Mouse (Mus musculus): ENCODE data around the gene Epha7. TPM values are rescaled to one million over a fixed set of nuclear protein-coding genes. Genes with fewer than 3 reads are reported as not detected.
A peak's percentile ranks its signal among the peaks of the same experiment; 100 is the strongest.

Epha7 gene
- total RNA-seq (2021): 10 to 100 TPM; 71.6 to 73.5 TPM
- long read RNA-seq, experiment 1, full-length matches to known transcripts: 80 of 103 reads
- long read RNA-seq, experiment 1, partial matches to known transcripts: 8 of 103 reads
- long read RNA-seq, experiment 1, other reads (novel, unspliced or antisense): 15 of 103 reads
- long read RNA-seq, experiment 2, full-length matches to known transcripts: 33 of 46 reads
- long read RNA-seq, experiment 2, partial matches to known transcripts: 4 of 46 reads
- long read RNA-seq, experiment 2, other reads (novel, unspliced or antisense): 9 of 46 reads

GRCm38 (mm10) chr4:28812691-28813289 is at the start of gene Epha7:
Epha7 (plus strand) TSS chr4:28813131.
- intact Hi-C loops (cut with DNase I): loop anchor here (5.0 to 10.0 kb wide), 3 partner anchors 122 to 1878 kb away; no protein-coding TSS in a partner anchor
- DNase-seq (ENCODE audit: low spot score in 2 of 2): peak; percentile 95

- intact Hi-C loops (cut with DNase I): no loop called here
Measured at GRCm38 (mm10) chr4:28783961-28784360, 29.0 kb upstream of the Epha7 start.

DNA sequence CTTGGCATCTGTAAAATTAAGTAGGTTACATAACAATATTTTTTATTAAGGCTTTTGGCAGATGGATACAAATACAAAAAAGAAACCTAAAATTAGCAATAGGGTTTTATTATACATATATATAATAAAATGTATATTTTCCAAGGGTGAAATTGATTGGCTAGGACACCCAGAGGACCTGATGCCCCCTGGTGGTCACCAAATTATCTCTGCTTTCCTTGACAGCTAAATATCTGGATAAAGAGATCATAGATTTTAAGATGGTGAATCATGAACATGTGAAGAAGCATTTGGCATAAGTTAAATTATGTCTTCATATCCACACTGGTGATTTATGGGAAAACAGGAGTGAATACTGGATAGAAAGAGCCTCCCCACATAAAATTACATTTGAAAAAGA is 4.1 kb upstream of the Epha7 start:
- intact Hi-C loops (cut with DNase I): no loop called here
- peak; percentile 46 to 48 for DNase-seq (ENCODE audit: low spot score in 2 of 2)

More at GRCm38 (mm10) chr4:28783961-28784360, 29.0 kb upstream of the Epha7 start:
- DNase-seq (ENCODE audit: low spot score in 2 of 2): no peak

DNA sequence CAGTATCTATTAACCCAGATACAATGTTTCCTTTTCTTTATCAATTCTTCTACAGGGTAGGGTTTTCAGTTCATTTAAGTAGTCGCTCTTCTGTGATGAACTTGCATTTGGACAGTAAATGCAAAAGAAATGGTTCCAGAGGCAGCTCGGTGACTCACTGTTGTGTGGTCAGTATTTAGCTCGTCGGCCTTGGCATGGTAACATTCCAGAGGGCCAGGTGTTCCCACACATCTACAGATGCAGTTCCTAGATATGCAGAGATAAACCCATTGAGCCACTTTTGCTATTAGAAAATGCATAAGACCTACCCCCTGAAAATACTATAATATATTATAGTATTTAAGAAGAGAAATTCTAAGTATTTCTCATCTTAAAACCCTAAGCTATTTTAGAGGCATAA is 3.2 kb upstream of the Epha7 start:
- intact Hi-C loops (cut with DNase I): loop anchor here (5.0 to 10.0 kb wide), 3 partner anchors 125 to 1875 kb away; no protein-coding TSS in a partner anchor
- DNase-seq (ENCODE audit: low spot score in 2 of 2): no peak

- intact Hi-C loops (cut with DNase I): loop anchor here (5.0 to 10.0 kb wide), 3 partner anchors 121 to 1879 kb away; no protein-coding TSS in a partner anchor
- peak; percentile 24 to 45 for DNase-seq (ENCODE audit: low spot score in 2 of 2)
Measured at GRCm38 (mm10) chr4:28813551-28814475, 882 bp downstream of the Epha7 start.

- intact Hi-C loops (cut with DNase I): loop anchor here (5.0 to 10.0 kb wide), 3 partner anchors 120 to 1880 kb away; no protein-coding TSS in a partner anchor
- DNase-seq (ENCODE audit: low spot score in 2 of 2): no peak
Measured at GRCm38 (mm10) chr4:28814476-28814815, 1.5 kb downstream of the Epha7 start.

DNA sequence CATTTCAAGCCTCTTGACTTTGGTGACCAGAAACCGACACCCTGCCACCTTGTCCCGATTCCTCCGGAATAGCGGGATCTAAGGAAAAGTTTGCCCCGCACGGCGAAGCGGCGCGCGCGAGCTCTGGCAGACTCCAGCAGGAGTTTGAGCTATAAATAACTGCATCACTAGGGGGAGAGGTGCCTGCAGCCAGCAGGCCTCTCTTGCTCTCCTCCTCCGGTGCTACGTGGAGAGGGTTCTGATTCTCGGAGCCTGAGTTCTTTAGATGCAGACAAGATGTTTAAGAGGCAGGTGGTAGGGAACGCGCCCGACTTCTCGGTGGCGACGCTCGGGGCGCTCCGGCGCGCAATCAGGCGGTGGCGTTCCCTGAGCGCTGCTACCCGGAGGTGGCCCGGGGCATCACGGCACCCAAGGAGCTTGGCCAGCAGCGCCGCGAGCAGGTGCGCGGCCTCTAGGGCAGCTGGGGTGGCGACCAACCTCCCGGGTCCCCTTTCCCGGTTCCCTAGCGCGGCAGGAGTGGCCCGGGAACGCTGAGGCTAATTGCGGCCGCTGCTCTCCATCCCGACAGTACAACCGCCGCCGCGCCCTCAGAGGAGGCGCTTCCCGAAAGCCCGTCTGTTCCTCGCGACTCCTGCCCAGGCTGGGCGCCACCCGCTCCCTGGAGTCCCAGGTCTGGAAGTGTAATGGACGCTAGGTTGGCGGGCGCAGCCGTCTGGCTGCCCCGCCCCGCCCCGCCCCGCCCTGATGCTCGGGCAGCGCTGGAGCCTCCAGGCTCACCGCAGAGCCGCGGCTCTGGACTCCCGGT is 2.1 kb downstream of the Epha7 start:
- peak; percentile 51 to 65 for DNase-seq (ENCODE audit: low spot score in 2 of 2)
- intact Hi-C loops (cut with DNase I): loop anchor here (5.0 to 10.0 kb wide), 3 partner anchors 120 to 1880 kb away; no protein-coding TSS in a partner anchor

GRCm38 (mm10) chr4:28815621-28815920 is 2.6 kb downstream of the Epha7 start:
- no peak for DNase-seq (ENCODE audit: low spot score in 2 of 2)
- intact Hi-C loops (cut with DNase I): loop anchor here (10.0 kb wide), 2 partner anchors 119 to 1881 kb away; no protein-coding TSS in a partner anchor

DNA sequence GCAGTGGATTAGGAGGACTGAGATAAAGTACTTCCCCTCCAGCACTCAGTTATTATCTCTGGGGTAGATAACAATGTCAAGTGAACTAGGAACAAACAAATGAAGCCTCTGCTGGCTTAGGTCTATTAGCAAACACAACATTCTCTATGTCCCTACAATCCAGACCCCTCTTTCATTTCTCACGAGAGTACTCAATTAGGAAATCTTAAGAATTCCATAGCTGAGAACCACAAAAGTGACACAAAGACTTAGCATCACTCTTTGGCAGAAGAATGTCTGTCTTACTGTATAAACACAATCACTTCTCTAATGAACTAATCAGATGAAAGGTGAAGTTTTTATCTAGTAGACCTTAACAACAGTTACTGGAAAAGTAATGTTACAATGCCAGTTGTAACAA is 10.7 kb downstream of the Epha7 start:
- no peak for DNase-seq (ENCODE audit: low spot score in 2 of 2)
- intact Hi-C loops (cut with DNase I): no loop called here

DNA sequence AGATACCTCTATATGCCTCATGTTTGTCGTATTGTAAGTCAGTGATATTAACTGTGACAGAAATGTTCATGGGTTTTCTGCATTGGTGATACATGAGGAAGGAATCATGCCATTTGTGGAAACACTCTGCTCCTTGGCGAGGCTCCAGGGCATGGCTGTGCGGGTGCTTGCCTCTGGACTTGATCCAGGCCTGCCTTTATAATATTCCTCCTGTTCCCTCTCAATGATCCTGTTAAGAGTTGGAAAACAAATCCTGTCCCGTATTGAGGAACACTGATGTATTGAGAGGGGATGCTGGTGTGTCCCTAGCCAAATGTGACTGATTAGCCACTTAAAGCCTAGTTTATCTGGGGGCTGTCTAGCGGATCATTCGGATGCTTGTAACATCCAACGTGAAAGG is 11.7 kb downstream of the Epha7 start:
- intact Hi-C loops (cut with DNase I): no loop called here
- peak in 1 of 2 experiments; percentile 18 for DNase-seq (ENCODE audit: low spot score in 2 of 2)

- DNase-seq (ENCODE audit: low spot score in 2 of 2): no peak
- intact Hi-C loops (cut with DNase I): no loop called here
Measured at GRCm38 (mm10) chr4:28837669-28838068, 24.7 kb downstream of the Epha7 start.

DNA sequence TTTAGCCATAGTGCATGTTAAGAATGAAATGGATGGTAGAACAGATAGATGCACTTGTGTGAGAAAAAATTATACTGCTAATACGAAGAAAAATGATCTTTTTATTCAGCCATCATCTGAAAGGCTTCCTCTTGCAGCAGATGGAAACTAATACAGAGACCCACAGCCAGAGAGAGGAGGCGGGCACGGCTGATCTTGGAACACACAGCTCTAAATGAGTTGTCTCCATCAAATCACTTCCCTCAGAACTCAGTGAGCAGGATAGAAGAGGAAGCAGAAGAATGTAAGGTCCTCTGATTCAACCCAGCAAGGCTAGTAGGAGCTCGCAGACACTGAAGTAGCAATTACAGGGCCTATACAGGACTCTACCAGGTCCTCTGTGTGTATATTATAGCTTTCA is 33.4 kb downstream of the Epha7 start:
- intact Hi-C loops (cut with DNase I): no loop called here
- no peak for DNase-seq (ENCODE audit: low spot score in 2 of 2)

GRCm38 (mm10) chr4:28850388-28850787 is 37.5 kb downstream of the Epha7 start:
- intact Hi-C loops (cut with DNase I): no loop called here
- DNase-seq (ENCODE audit: low spot score in 2 of 2): no peak

DNA sequence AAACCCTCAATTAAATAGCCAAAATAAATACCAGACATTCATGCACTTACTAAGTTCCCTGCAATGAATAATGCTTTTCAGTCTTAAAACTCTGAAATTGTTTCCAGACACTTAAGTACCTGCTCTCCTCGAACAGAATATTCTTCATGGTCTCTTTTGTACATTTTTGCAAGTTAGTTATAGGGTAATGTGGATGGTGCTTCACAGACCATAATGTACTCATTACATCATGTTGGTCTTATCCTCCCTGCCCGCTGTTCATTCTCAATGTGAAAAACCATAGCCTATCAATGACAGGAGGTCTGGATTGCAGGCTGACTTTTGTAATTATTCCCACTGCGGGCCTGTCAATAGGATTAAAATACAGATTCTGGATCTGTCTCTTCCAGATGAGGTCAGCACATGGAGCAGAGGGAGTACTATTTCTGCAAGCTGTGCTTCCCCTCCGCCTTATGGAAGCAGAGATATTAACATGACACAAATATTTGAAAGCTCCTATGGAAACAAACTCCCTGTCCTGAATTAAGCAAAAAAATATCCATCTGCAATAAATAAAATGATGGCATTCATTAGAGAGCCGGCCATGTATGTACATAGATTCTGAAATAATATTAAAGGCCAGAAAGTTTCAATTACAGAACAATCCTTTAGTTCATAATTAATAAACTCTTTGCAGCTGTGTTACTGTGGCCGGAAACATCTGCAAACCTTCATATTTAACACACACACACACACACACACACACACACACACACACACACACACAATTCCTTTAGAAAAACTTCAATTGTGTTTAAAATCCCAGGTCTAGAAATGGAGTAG is 50.1 kb downstream of the Epha7 start:
- intact Hi-C loops (cut with DNase I): no loop called here
- DNase-seq (ENCODE audit: low spot score in 2 of 2): no peak

GRCm38 (mm10) chr4:28866411-28866810 is 53.5 kb downstream of the Epha7 start:
- intact Hi-C loops (cut with DNase I): no loop called here

DNA sequence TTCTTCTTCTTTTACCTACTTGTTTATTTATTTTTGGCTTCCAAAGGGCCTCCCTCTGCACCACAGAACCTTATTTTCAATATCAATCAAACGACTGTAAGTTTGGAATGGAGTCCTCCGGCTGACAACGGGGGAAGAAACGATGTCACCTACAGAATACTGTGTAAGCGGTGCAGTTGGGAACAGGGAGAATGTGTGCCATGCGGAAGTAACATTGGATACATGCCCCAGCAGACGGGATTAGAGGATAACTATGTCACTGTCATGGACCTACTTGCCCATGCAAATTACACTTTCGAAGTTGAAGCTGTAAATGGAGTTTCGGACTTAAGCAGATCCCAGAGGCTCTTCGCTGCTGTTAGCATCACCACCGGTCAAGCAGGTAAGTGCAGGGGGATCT is 58.7 kb downstream of the Epha7 start:
- no peak for DNase-seq (ENCODE audit: low spot score in 2 of 2)
- intact Hi-C loops (cut with DNase I): no loop called here

More at GRCm38 (mm10) chr4:28866411-28866810, 53.5 kb downstream of the Epha7 start:
- no peak for DNase-seq (ENCODE audit: low spot score in 2 of 2)

- no peak for DNase-seq (ENCODE audit: low spot score in 2 of 2)
- intact Hi-C loops (cut with DNase I): no loop called here
Measured at GRCm38 (mm10) chr4:28881271-28882044, 68.5 kb downstream of the Epha7 start.

GRCm38 (mm10) chr4:28889630-28890029 is 76.7 kb downstream of the Epha7 start:
- no peak for DNase-seq (ENCODE audit: low spot score in 2 of 2)
- intact Hi-C loops (cut with DNase I): no loop called here
